Mouse (Mus musculus): Measurements from ENCODE around the gene Csmd2.
A peak's percentile ranks its signal among the peaks of the same experiment; 100 is the strongest.

- TF ChIP-seq EP300 (IDR thresholded peaks at IDR 0.05; ENCODE audit: low read depth) = no peak
- TF ChIP-seq CTCF (IDR thresholded peaks at IDR 0.05; ENCODE audit: low read depth) = peak; percentile 25
Measured at GRCm38 (mm10) chr4:128560327-128560726, 572.7 kb downstream of the Csmd2 start.

Measured in liver, postnatal 0 days (tissue).